Mouse (Mus musculus) CH12.LX (cell line): Measurements from ENCODE around the gene Ift140. TPM values are rescaled to one million over a fixed set of nuclear protein-coding genes. Genes with fewer than 3 reads are reported as not detected.

Source experiments
- DNase-seq: peaks from one replicate; pipeline ENCODE4 v3.0.0-alpha.2; 2013; ENCODE audit errors: extremely low read depth
- H3K27ac ChIP-seq: 2 replicates; pipeline ENCODE4 v1.5.1; 2012; ENCODE audit warnings: low read depth, mild to moderate bottlenecking, control low read depth, moderate library complexity; ENCODE audit not compliant: insufficient read depth
- H3K27me3 ChIP-seq: replicated peaks from 2 replicates; pipeline ENCODE3; 2012; ENCODE audit warnings: inconsistent platforms
- H3K36me3 ChIP-seq, 2 experiments: replicated peaks in 1 of 2; 2 replicates each; pipeline versions ENCODE3 to v1.6.1; 2012; ENCODE audit warnings: inconsistent platforms in 1 of 2, low read length in 1 of 2, mild to moderate bottlenecking in 1 of 2, mixed read lengths in 1 of 2, moderate library complexity in 1 of 2; ENCODE audit not compliant: control insufficient read depth in 1 of 2, insufficient read depth in 1 of 2
- H3K4me1 ChIP-seq, 2 experiments: 2 replicates each; pipeline ENCODE4 v1.6.1; 2012; ENCODE audit warnings: inconsistent platforms in 1 of 2, moderate library complexity in 1 of 2; ENCODE audit not compliant: insufficient read depth in 2 of 2, control insufficient read depth in 1 of 2
- H3K4me2 ChIP-seq: 2 replicates; pipeline ENCODE4 v1.6.1; 2012; ENCODE audit warnings: low read depth, mild to moderate bottlenecking, control low read depth; ENCODE audit not compliant: poor library complexity, insufficient read depth, severe bottlenecking
- H3K4me3 ChIP-seq, 3 experiments: fragments of 150-350 bp in 1 of 3; sonication (generic) in 1 of 3; replicated peaks in 1 of 3; 2 replicates each; pipeline versions ENCODE3 to v1.5.1; 2011 to 2012; ENCODE audit warnings: low read depth in 2 of 3, low read length in 2 of 3, mild to moderate bottlenecking in 2 of 3, moderate library complexity in 2 of 3, control low read depth in 1 of 3, improper control_type of control experiment in 1 of 3, inconsistent platforms in 1 of 3, mixed read lengths in 1 of 3; ENCODE audit not compliant: poor library complexity in 1 of 3
- H3K79me2 ChIP-seq: replicated peaks from 2 replicates; pipeline ENCODE4 v1.6.1; 2012; ENCODE audit warnings: mild to moderate bottlenecking, moderate library complexity; ENCODE audit not compliant: control insufficient read depth, poor library complexity, insufficient read depth, severe bottlenecking; ENCODE audit errors: extremely low read depth
- H3K9ac ChIP-seq: 2 replicates; pipeline ENCODE4 v1.6.1; 2012; ENCODE audit warnings: low read depth, mild to moderate bottlenecking, control low read depth, moderate library complexity; ENCODE audit not compliant: insufficient read depth
- H3K9me3 ChIP-seq: replicated peaks from 2 replicates; pipeline ENCODE3; 2012; ENCODE audit warnings: low read length, inconsistent platforms, mixed read lengths
- CHD1 ChIP-seq: IDR thresholded peaks from 2 replicates; pipeline ENCODE4 v1.6.1; 2012; ENCODE audit warnings: low read depth, low read length, improper control_type of control experiment, inconsistent platforms
- CHD2 ChIP-seq: IDR thresholded peaks from 2 replicates; pipeline ENCODE4 v1.6.1; 2011; ENCODE audit warnings: low read length, improper control_type of control experiment
- E2F4 ChIP-seq: IDR thresholded peaks from 2 replicates; pipeline ENCODE4 v1.6.1; 2011; ENCODE audit warnings: low read depth, low read length, improper control_type of control experiment; ENCODE audit not compliant: insufficient replicate concordance
- ELF1 ChIP-seq: IDR thresholded peaks from 2 replicates; pipeline ENCODE4 v1.6.1; 2014; ENCODE audit warnings: low read depth, mild to moderate bottlenecking, inconsistent platforms, low read length, improper control_type of control experiment
- EP300 ChIP-seq: IDR thresholded peaks from 2 replicates; pipeline ENCODE4 v1.6.1; 2011; ENCODE audit warnings: low read length, improper control_type of control experiment
- ETS1 ChIP-seq: conservative IDR thresholded peaks from 2 replicates; pipeline ENCODE4 v1.6.1; 2012; ENCODE audit warnings: low read depth, mild to moderate bottlenecking, inconsistent platforms, low read length, improper control_type of control experiment, moderate library complexity
- HCFC1 ChIP-seq: IDR thresholded peaks from 2 replicates; pipeline ENCODE4 v1.6.1; 2012; ENCODE audit warnings: low read depth, mild to moderate bottlenecking, inconsistent platforms, low read length, improper control_type of control experiment
- IRF4 ChIP-seq: IDR thresholded peaks from 2 replicates; pipeline ENCODE4 v1.6.1; 2014; ENCODE audit warnings: low read depth, mild to moderate bottlenecking, inconsistent platforms, low read length, improper control_type of control experiment
- JUN ChIP-seq: IDR thresholded peaks from 2 replicates; pipeline ENCODE4 v1.6.1; 2011; ENCODE audit warnings: low read depth, mild to moderate bottlenecking, low read length, improper control_type of control experiment, moderate library complexity; ENCODE audit not compliant: insufficient read depth
- JUND ChIP-seq: conservative IDR thresholded peaks from 2 replicates; pipeline ENCODE4 v1.6.1; 2011; ENCODE audit warnings: low read depth, low read length, improper control_type of control experiment
- KAT2A ChIP-seq: IDR thresholded peaks from 2 replicates; pipeline ENCODE4 v1.6.1; 2012; ENCODE audit warnings: low read length, improper control_type of control experiment, inconsistent platforms; ENCODE audit not compliant: insufficient replicate concordance
- MAFK ChIP-seq: IDR thresholded peaks from 2 replicates; pipeline ENCODE4 v1.6.1; 2011; ENCODE audit warnings: low read length, improper control_type of control experiment; ENCODE audit not compliant: insufficient replicate concordance
- MAX ChIP-seq: IDR thresholded peaks from 2 replicates; pipeline ENCODE4 v1.6.1; 2011; ENCODE audit warnings: low read length, improper control_type of control experiment
- MAZ ChIP-seq: IDR thresholded peaks from 2 replicates; pipeline ENCODE4 v1.6.1; 2012; ENCODE audit warnings: low read depth, mild to moderate bottlenecking, inconsistent platforms, low read length, improper control_type of control experiment, moderate library complexity
- MEF2A ChIP-seq: IDR thresholded peaks from 2 replicates; pipeline ENCODE4 v1.6.1; 2014; ENCODE audit warnings: low read depth, mild to moderate bottlenecking, inconsistent platforms, low read length, improper control_type of control experiment, borderline replicate concordance
- MXI1 ChIP-seq: IDR thresholded peaks from 2 replicates; pipeline ENCODE4 v1.6.1; 2011; ENCODE audit warnings: mild to moderate bottlenecking, low read depth, low read length, improper control_type of control experiment
- MYC ChIP-seq: IDR thresholded peaks from 2 replicates; pipeline ENCODE4 v1.6.1; 2011; ENCODE audit warnings: low read depth, mild to moderate bottlenecking, improper control_type of control experiment, low read length
- POLR2AphosphoS2 ChIP-seq: IDR thresholded peaks from 2 replicates; pipeline ENCODE4 v1.6.1; 2011; ENCODE audit warnings: low read depth, low read length, improper control_type of control experiment
- RCOR1 ChIP-seq: conservative IDR thresholded peaks from 2 replicates; pipeline ENCODE4 v1.6.1; 2012; ENCODE audit warnings: low read depth, mild to moderate bottlenecking, inconsistent platforms, low read length, improper control_type of control experiment
- SIN3A ChIP-seq: IDR thresholded peaks from 2 replicates; pipeline ENCODE4 v1.6.1; 2012; ENCODE audit warnings: low read length, improper control_type of control experiment, inconsistent platforms
- SMC3 ChIP-seq: IDR thresholded peaks from 2 replicates; pipeline ENCODE4 v1.6.1; 2011; ENCODE audit warnings: low read depth, low read length, improper control_type of control experiment
- TBP ChIP-seq: conservative IDR thresholded peaks from 2 replicates; pipeline ENCODE4 v1.6.1; 2011; ENCODE audit warnings: low read depth, low read length, improper control_type of control experiment
- TCF12 ChIP-seq: IDR thresholded peaks from 2 replicates; pipeline ENCODE4 v1.6.1; 2014; ENCODE audit warnings: low read depth, mild to moderate bottlenecking, inconsistent platforms, low read length, improper control_type of control experiment
- USF2 ChIP-seq: conservative IDR thresholded peaks from 2 replicates; pipeline ENCODE4 v1.6.1; 2011; ENCODE audit warnings: low read depth, low read length, improper control_type of control experiment
- ZC3H11A ChIP-seq: IDR thresholded peaks from 2 replicates; pipeline ENCODE4 v1.6.1; 2012; ENCODE audit warnings: low read depth, mild to moderate bottlenecking, inconsistent platforms, low read length, improper control_type of control experiment
- ZMIZ1 ChIP-seq: IDR thresholded peaks from 2 replicates; pipeline ENCODE4 v1.6.1; 2012; ENCODE audit warnings: low read depth, mild to moderate bottlenecking, inconsistent platforms, low read length, improper control_type of control experiment
- ZNF384 ChIP-seq: IDR thresholded peaks from 2 replicates; pipeline ENCODE4 v1.6.1; 2012; ENCODE audit warnings: low read depth, low read length, improper control_type of control experiment, inconsistent platforms
- dilution Hi-C: fragments of 300-500 bp; cut with MboI; formaldehyde crosslinking; loops from 2 replicates; pipeline ENCODE4 v1.14.3; 2020; ENCODE audit warnings: low sequenced_read_pairs; ENCODE audit not compliant: extremely low pct_unique_long_range_greater_than_20kb, extremely low pct_ligation_motif_present
- in situ Hi-C: fragments of 300-500 bp; cut with MboI; formaldehyde crosslinking; loops from 3 replicates; pipeline ENCODE4 v1.14.3; 2019; ENCODE audit warnings: low sequenced_read_pairs, low pct_ligation_motif_present, low pct_unique_long_range_greater_than_20kb, mixed read lengths
- polyA plus RNA-seq: library from polyadenylated mRNA; unstranded; fragments of >175 nt; gene quantifications from 2 replicates; pipeline ENCODE4 v1.2.1, GENCODE M21; 2012; ENCODE audit warnings: low read depth; ENCODE audit not compliant: insufficient read length
- total RNA-seq, 2 experiments: library from RNA; depleted of rRNA; stranded (reverse); fragments of 300-350 nt in 1 of 2; fragments of >200 nt in 1 of 2; gene quantifications; 2 replicates each; pipeline ENCODE4 v1.2.3; 2012 to 2014

Gene Ift140
- total and polyA plus RNA-seq, 3 experiments = 24.4 to 34.8 (median 26.4) TPM

- H3K36me3 ChIP-seq = peaks cover 80 to 93% of the 10 kb centered on the region in 2 experiments
- H3K4me3 ChIP-seq = no peak overlapping the region
- H3K79me2 ChIP-seq = no peaks in the 10 kb centered on the region
- H3K9me3 ChIP-seq = no peaks in the 10 kb centered on the region
- no peak for TF ChIP-seq HCFC1
- TF ChIP-seq TCF12 = no peak
- no peak for TF ChIP-seq ZMIZ1
- no peak for TF ChIP-seq SMC3
- TF ChIP-seq CHD2 = no peak
- TF ChIP-seq POLR2AphosphoS2 = no peak
- TF ChIP-seq ETS1 = no peak
- TF ChIP-seq MAZ = no peak
- no peak for TF ChIP-seq MYC
- no peak for TF ChIP-seq ZNF384
- no peak for TF ChIP-seq TBP
- TF ChIP-seq MXI1 = no peak
- no peak for TF ChIP-seq JUND
- no peak for TF ChIP-seq MAFK
- TF ChIP-seq IRF4 = no peak
- no peak for TF ChIP-seq SIN3A
- TF ChIP-seq JUN = no peak
- no peak for TF ChIP-seq KAT2A
- no peak for TF ChIP-seq CHD1
- no peak for TF ChIP-seq EP300
- no peak overlapping the region for H3K4me2 ChIP-seq
- in situ Hi-C loops = no loop called here
- no peaks in the 10 kb centered on the region for H3K27me3 ChIP-seq
- no peaks in the 10 kb centered on the region for H3K4me1 ChIP-seq
- no peak overlapping the region for H3K9ac ChIP-seq
- dilution Hi-C loops = no loop called here
- H3K27ac ChIP-seq = no peak overlapping the region
- DNase-seq = no peak
These were observed 85.5 kb downstream of the Ift140 start for GRCm38 (mm10) chr17:25101338-25101737.

- no peak for TF ChIP-seq CHD2
- TF ChIP-seq MAX = no peak
- no peak for TF ChIP-seq USF2
- TF ChIP-seq ELF1 = no peak
- TF ChIP-seq ZNF384 = no peak
- TF ChIP-seq MEF2A = no peak
- no peak for TF ChIP-seq ZC3H11A
- TF ChIP-seq E2F4 = no peak
- no peak for TF ChIP-seq TCF12
- TF ChIP-seq POLR2AphosphoS2 = no peak
- no peak for TF ChIP-seq RCOR1
- dilution Hi-C loops = no loop called here
- Histone ChIP-seq H3K4me1 (peaks cover 0 to 3% of the 10 kb centered on the region in 2 experiments; a peak in 1 of 4 replicates), H3K4me2 (no peak overlapping the region), H3K4me3 (no peak overlapping the region), H3K79me2 (no peaks in the 10 kb centered on the region), H3K27me3 (no peaks in the 10 kb centered on the region), H3K27ac (no peak overlapping the region), H3K36me3 (peaks cover 76 to 99% of the 10 kb centered on the region in 2 experiments), H3K9me3 (no peaks in the 10 kb centered on the region), H3K9ac (no peak overlapping the region)
- DNase-seq = no peak
- in situ Hi-C loops = no loop called here
These were observed 91.9 kb downstream of the Ift140 start for GRCm38 (mm10) chr17:25107786-25108185.
